Mouse (Mus musculus) limb, embryonic 11.5 days (tissue): Measurements from ENCODE around the gene Lpin3. TPM values are rescaled to one million over a fixed set of nuclear protein-coding genes. Genes with fewer than 3 reads are reported as not detected.

Source experiments
- ATAC-seq: fragments of 200-750 bp; cut with Nextera tagmentation; 2 replicates; pipeline ENCODE4 v1.8.0; 2017; ENCODE audit warnings: low read depth; ENCODE audit not compliant: insufficient number of reproducible peaks, low FRiP score, low TSS enrichment
- DNase-seq: peaks from one replicate; pipeline ENCODE4 v3.0.0-alpha.2; 2015; ENCODE audit warnings: low spot score
- H3K27ac ChIP-seq: fragments of 300-500 bp; sonication (generic); replicated peaks from 2 replicates; pipeline ENCODE4 v1.5.1; 2014; ENCODE audit warnings: low read depth, mild to moderate bottlenecking, low read length
- H3K27me3 ChIP-seq: fragments of 300-500 bp; sonication (generic); 2 replicates; pipeline ENCODE4 v1.6.1; 2014; ENCODE audit warnings: mild to moderate bottlenecking, low read length, mixed read lengths; ENCODE audit not compliant: control insufficient read depth, insufficient read depth
- H3K36me3 ChIP-seq: fragments of 300-500 bp; sonication (generic); 2 replicates; pipeline ENCODE4 v1.6.1; 2014; ENCODE audit warnings: mild to moderate bottlenecking, low read length, moderate library complexity, mixed read lengths; ENCODE audit not compliant: control insufficient read depth, insufficient read depth
- H3K4me1 ChIP-seq: fragments of 300-500 bp; sonication (generic); 2 replicates; pipeline ENCODE4 v1.6.1; 2014; ENCODE audit warnings: low read length, mixed read lengths; ENCODE audit not compliant: control insufficient read depth, insufficient read depth
- H3K4me2 ChIP-seq: fragments of 300-500 bp; sonication (generic); 2 replicates; pipeline ENCODE4 v1.6.1; 2014; ENCODE audit warnings: low read depth, mild to moderate bottlenecking, moderate library complexity; ENCODE audit not compliant: severe bottlenecking
- H3K4me3 ChIP-seq: fragments of 300-500 bp; sonication (generic); 2 replicates; pipeline ENCODE4 v1.5.1; 2014; ENCODE audit warnings: low read depth, low read length
- H3K9ac ChIP-seq: fragments of 300-500 bp; sonication (generic); 2 replicates; pipeline ENCODE4 v1.6.1; 2014; ENCODE audit warnings: mild to moderate bottlenecking, low read length
- H3K9me3 ChIP-seq: fragments of 300-500 bp; sonication (generic); 2 replicates; pipeline ENCODE4 v1.6.1; 2016; ENCODE audit warnings: low read length; ENCODE audit not compliant: control insufficient read depth
- WGBS: fragments of 180-500 bp; shearing (Covaris S2); extraction: QIAGEN DNeasy Blood & Tissue Kit; methylation state at CpG from one replicate; pipeline ENCODE4 v1.1.7; 2014; 5-methylcytosine and 5-hydroxymethylcytosine counted together
- polyA plus RNA-seq: library from polyadenylated mRNA; unstranded; fragments of >200 nt; fragmentation: Nextera tagmentation; extraction: Ambion mirVana; gene quantifications from 2 replicates; pipeline ENCODE4 v1.2.1, GENCODE M21; 2014

Lpin3 gene
- polyA plus RNA-seq, 1 experiment from 2014 or later = 0.99 TPM

DNA sequence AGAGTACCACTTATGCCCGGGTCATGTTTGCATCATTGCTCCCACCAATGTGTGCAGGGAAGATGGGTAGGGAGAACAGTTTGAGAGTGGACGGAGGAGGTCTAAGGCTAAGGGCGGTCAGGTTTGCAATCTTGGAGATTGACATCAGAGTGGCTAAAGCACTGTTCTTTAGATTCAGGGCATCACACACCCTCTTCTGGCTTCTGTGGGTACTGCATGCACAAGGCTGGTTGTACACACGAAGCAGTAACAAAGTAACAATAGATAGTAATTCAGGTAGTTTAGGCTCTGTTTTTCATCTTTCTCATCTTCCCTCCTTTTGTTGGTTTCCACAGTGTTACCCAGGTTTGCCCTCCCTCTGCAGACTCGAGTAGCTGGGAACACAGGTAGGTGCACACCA is 50.9 kb downstream of the Lpin3 start:
- H3K9ac ChIP-seq = no peak overlapping the region
- H3K4me3 ChIP-seq = no peak overlapping the region
- no peak overlapping the region for H3K4me2 ChIP-seq
- H3K27ac ChIP-seq = no peak overlapping the region
- no peaks in the 10 kb centered on the region for H3K9me3 ChIP-seq
- H3K36me3 ChIP-seq = no peaks in the 10 kb centered on the region
- no peaks in the 10 kb centered on the region for H3K27me3 ChIP-seq
- 94% methylated on average over 5 of the region's 5 CpGs for WGBS
- DNase-seq = no peak
- ATAC-seq = no peak
- peaks cover 11% of the 10 kb centered on the region; the same call in 1 of the 2 replicates for H3K4me1 ChIP-seq

DNA sequence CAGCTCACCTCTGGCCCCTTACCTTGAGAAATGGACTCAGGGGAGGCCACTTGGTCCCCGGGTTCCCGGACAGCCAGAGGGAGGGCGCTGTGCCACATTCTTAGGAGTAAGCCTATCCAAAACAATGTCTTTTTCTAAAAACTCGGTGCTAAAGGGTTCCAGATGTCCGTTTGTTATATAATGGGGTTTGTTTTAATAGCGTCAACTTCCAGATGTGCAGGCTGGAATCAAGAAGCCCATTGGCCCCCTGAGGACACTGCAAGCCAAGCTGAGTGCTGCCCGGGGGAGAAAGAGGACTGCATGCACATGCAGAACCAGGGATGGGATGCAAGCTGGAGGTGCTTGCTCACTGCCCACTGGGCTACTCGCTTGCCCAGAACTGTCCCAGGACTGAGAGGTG is 51.9 kb downstream of the Lpin3 start:
- DNase-seq (peak; percentile 67), ATAC-seq (peak; percentile 70)
- H3K27ac ChIP-seq = peak overlapping the region; percentile 47; the same call in 1 of the 2 replicates

DNA sequence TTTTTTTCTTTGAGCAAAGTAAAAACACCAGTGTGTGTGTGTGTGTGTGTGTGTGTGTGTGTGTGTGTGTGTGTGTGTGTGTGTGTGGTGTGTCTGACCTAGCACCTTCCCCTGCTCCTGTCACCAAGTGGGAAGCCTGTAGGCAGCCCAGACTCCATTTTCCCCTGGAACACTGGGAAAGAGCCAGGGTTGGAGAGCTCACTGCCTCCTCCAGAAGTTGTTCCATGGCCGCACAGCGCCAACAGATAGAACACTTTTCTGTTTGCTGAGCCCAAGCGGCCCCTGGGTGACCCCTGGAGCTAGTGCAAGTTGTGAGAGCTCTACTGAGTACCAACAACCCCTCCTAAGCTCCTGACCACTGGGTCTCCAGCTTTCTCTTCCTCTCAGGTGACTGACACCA is 52.5 kb downstream of the Lpin3 start:
- H3K9me3 ChIP-seq = no peaks in the 10 kb centered on the region
- 0 out of 2 replicates have a peak overlapping the region, but pooled peaks have one; percentile 5 for H3K4me2 ChIP-seq
- H3K36me3 ChIP-seq = no peaks in the 10 kb centered on the region
- no peak overlapping the region for H3K9ac ChIP-seq
- H3K4me1 ChIP-seq = peaks cover 11% of the 10 kb centered on the region; the same call in 1 of the 2 replicates
- no peak overlapping the region for H3K27ac ChIP-seq
- ATAC-seq (no peak), DNase-seq (no peak)
- no peak overlapping the region for H3K4me3 ChIP-seq
- WGBS = 81% methylated on average over 3 of the region's 3 CpGs
- no peaks in the 10 kb centered on the region for H3K27me3 ChIP-seq

More for the DNA sequence above, 51.9 kb downstream of the Lpin3 start:
- Histone ChIP-seq H3K9ac (no peak overlapping the region), H3K9me3 (no peaks in the 10 kb centered on the region), H3K27me3 (no peaks in the 10 kb centered on the region), H3K4me1 (peaks cover 11% of the 10 kb centered on the region; the same call in 1 of the 2 replicates), H3K36me3 (no peaks in the 10 kb centered on the region), H3K4me3 (no peak overlapping the region), H3K4me2 (no peak overlapping the region)
- 22% methylated on average over 8 of the region's 8 CpGs for WGBS

DNA sequence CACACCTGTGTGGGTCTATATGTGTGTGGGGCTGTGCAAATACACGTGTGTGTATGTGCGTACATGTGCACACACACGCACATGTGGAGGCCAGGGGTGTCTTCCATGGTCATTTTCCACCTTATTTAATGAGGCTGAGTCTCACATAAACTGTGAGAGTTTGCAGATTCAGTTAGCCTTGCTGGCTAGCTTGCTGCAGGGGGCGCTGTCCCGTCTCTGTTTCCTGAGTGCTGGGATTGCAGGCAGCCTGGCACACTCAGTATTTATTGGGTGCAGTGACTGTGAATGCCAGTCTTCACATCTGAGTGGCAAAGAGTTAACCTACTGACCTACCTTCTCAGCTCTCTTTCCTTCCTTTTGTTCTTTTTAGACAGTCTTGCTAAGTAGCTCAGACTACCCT is 53.4 kb downstream of the Lpin3 start:
- 61% methylated on average over 5 of the region's 5 CpGs for WGBS
- DNase-seq (peak; percentile 44), ATAC-seq (no peak)
- no peaks in the 10 kb centered on the region for H3K9me3 ChIP-seq
- H3K27ac ChIP-seq = no peak overlapping the region
- no peaks in the 10 kb centered on the region for H3K27me3 ChIP-seq
- no peak overlapping the region for H3K4me3 ChIP-seq
- H3K9ac ChIP-seq = no peak overlapping the region
- H3K4me1 ChIP-seq = peaks cover 11% of the 10 kb centered on the region; the same call in 1 of the 2 replicates
- H3K4me2 ChIP-seq = no peak overlapping the region
- no peaks in the 10 kb centered on the region for H3K36me3 ChIP-seq

DNA sequence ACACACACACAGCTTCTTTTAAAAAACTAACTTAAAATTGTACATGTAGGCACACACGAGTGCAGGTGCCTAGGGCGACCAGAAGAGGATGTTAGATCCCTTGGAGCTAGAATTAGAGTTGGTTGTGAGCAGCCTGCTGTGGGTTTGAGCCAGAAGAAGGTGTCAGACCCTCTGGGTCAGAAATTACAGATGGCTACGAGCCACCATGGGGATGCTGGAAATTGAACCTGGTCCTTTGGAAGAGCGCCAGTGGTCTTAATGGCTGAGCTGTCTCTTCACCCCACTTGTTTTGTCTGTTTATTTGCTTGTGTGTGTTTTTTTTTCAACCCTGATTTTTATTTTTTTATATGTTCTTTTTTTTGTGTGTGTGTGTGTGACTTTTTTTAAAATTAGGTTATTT is 54.0 kb downstream of the Lpin3 start:
- H3K4me3 ChIP-seq = no peak overlapping the region
- no peak for DNase-seq
- H3K4me1 ChIP-seq = peaks cover 11% of the 10 kb centered on the region; the same call in 1 of the 2 replicates
- H3K9ac ChIP-seq = no peak overlapping the region
- H3K9me3 ChIP-seq = no peaks in the 10 kb centered on the region
- H3K27ac ChIP-seq = no peak overlapping the region
- H3K27me3 ChIP-seq = no peaks in the 10 kb centered on the region
- no peak overlapping the region for H3K4me2 ChIP-seq
- H3K36me3 ChIP-seq = no peaks in the 10 kb centered on the region
- WGBS = 81% methylated on average over 4 of the region's 4 CpGs
- no peak for ATAC-seq

DNA sequence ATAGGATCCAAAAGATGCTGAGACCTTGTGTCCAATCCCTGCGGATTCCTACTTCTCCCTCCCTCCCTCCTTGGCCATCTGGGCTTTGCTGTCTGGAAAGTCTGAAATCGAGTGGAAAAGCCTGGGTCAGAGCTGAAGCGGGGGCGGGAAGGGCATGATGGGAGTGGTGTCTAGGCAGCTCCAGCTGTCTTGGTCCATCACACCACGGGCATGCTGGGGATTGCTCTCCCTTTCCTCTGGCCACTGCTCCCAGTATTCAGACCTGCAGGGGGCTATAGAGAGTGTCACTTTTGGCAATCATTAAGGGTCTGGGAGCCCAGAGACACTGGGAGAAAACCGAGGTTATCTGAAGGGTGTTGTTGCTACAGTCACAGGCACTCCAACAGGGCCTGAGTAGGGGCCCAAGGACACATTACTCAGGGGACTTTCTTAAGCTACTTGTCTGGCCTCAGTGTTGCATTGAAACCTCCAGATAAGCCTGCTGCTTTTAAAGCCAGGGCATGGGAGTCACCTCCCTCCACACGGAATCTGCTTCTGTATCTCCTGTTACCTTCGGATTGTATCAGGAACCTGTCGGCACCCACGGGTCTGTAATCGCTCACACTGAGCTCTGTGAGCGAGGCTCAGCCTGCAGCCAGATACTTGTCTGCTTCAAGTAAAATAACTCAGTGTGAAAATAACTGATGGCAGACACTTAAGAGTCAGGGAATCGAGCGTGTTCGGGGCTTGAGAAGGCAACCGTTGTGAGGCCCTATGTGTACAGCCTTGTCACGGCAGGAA is 60.6 kb downstream of the Lpin3 start:
- 76% methylated on average over 16 of the region's 17 CpGs for WGBS
- H3K4me2 ChIP-seq = no peak overlapping the region
- DNase-seq (no peak), ATAC-seq (no peak)
- H3K36me3 ChIP-seq = no peaks in the 10 kb centered on the region
- no peaks in the 10 kb centered on the region for H3K27me3 ChIP-seq
- H3K9ac ChIP-seq = no peak overlapping the region
- H3K4me1 ChIP-seq = no peaks in the 10 kb centered on the region
- no peaks in the 10 kb centered on the region for H3K9me3 ChIP-seq
- no peak overlapping the region for H3K27ac ChIP-seq
- H3K4me3 ChIP-seq = no peak overlapping the region

DNA sequence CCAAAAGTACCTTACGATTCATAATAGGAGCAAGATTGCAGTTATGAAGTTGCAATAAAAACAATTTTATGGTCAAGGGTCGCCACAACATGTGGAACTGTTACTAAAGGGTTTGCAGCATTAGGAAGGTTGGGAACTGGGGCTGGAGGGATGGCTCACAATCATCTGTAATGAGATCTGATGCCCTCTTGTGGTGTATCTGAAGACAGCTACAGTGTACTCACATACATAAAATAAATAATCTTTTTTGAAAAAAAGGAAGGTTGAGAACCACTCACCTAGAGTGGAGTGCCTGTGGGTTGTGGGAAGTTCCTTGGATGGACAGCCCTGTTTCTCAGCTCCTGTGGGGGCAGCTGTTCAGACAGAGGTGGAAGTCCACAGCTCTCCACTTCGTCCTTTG is 62.0 kb downstream of the Lpin3 start:
- no peak overlapping the region for H3K27ac ChIP-seq
- H3K4me1 ChIP-seq = no peaks in the 10 kb centered on the region
- 63% methylated on average over 3 of the region's 3 CpGs for WGBS
- no peak overlapping the region for H3K9ac ChIP-seq
- DNase-seq (no peak), ATAC-seq (peak; percentile 42; the same call in 1 of the 2 replicates)
- H3K9me3 ChIP-seq = no peaks in the 10 kb centered on the region
- no peak overlapping the region for H3K4me2 ChIP-seq
- H3K27me3 ChIP-seq = no peaks in the 10 kb centered on the region
- no peaks in the 10 kb centered on the region for H3K36me3 ChIP-seq
- H3K4me3 ChIP-seq = no peak overlapping the region

DNA sequence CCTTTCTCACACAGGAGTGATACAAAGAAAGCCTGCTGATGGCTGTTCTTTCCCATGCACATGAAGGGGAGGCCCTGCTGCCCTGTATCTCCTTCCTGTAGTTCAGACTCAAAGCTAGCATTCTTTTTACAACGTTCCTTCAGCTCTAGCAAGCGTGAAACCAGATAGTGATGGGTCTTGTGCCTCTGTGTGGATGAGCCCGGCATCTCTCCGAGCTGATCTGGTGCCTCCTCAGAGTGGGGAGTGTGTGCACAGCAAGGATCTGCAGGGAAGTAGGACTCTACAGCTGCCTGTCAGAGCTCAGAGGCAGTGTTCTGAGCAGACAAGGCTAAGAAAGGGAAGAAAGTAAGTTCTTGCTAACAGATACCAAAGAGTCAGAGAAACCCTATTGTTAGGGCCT is 71.1 kb downstream of the Lpin3 start:
- WGBS = 86% methylated on average over 4 of the region's 4 CpGs

More for the DNA sequence above, 71.1 kb downstream of the Lpin3 start:
- DNase-seq (no peak), ATAC-seq (no peak)
- Histone ChIP-seq H3K36me3 (peaks cover 28% of the 10 kb centered on the region), H3K27me3 (no peaks in the 10 kb centered on the region), H3K9ac (no peak overlapping the region), H3K9me3 (no peaks in the 10 kb centered on the region), H3K27ac (no peak overlapping the region), H3K4me2 (no peak overlapping the region), H3K4me1 (no peaks in the 10 kb centered on the region), H3K4me3 (no peak overlapping the region)
